Mouse (Mus musculus) thymus, postnatal 0 days (tissue): Measurements from ENCODE around the gene Spata16. TPM values are rescaled to one million over a fixed set of nuclear protein-coding genes. Genes with fewer than 3 reads are reported as not detected.
"Not testable (repeated sequence)": the region's sequence is repeated elsewhere in the genome, so short reads cannot be mapped to it uniquely, and the experiment has no call there.

Experiments used
- DNase-seq: peaks from one replicate; pipeline ENCODE4 v3.0.0-alpha.2; 2015; ENCODE audit warnings: low spot score
- polyA plus RNA-seq: library from polyadenylated mRNA; unstranded; fragments of >200 nt; fragmentation: Nextera tagmentation; extraction: Ambion mirVana; gene quantifications from 2 replicates; pipeline ENCODE4 v1.2.1, GENCODE M21; 2015

The Spata16 gene
- polyA plus RNA-seq, result not detected in 2 replicates

DNA sequence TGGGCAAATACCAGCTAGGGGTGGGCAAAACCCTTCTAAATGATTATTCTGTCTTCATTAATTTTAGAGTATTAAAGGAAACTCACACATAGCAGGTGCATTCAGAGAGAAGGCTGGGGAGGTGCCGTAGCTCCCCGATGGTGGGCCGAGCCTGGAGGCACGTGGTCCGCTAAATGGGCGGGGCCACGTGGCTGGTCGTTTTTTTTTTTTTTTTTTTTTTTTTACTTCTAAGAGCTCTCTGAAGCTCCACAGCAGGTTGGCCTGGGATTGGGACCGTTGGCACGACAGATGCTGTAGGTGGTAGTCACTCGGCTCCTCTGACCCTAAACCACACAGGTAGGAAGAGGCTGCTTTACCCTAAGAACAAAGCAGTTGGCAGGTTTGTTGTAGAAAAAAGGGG lies at the start of gene Spata16:
Spata16 (plus strand) TSS at position 219 of the 400 bp plus-strand sequence.
- DNase-seq, result no peak

DNA sequence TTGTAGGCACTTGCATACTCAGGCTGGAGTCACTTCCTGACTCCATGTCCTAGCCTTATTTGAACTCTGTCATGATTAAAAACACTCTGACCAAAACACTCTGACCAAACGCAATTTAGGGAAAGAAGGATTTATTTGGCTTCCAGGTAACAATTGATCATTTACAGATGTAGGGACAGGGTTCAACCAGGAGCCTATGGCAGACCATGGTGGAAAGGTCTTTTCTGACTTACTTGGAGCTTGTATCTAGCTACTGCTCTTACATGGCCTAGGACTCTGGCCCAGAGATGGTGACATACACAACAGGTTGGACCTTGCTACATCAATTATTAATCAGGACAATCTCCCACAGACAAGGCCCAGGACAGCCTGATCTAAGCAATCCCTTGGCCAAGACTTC lies 32.6 kb upstream of the Spata16 start:
- no peak for DNase-seq

DNA sequence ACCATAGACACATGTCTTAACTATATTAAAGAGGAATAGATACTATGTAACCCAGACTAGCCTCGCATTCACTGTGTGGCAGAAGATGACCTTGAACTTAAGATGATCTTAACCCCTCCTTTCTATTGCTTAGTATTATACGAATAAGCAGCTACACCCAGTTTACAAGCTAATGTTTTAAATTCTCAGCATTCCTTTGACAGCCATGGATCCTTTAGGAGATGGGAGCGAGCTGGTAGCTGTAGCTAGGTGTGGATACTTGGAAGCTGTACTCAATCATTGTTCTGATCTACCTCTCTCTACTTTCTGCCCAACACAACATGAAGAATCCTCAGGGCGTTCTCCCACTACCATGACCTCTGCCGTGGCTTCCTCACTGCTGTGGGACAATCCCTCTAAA lies 28.9 kb upstream of the Spata16 start:
- no peak for DNase-seq

DNA sequence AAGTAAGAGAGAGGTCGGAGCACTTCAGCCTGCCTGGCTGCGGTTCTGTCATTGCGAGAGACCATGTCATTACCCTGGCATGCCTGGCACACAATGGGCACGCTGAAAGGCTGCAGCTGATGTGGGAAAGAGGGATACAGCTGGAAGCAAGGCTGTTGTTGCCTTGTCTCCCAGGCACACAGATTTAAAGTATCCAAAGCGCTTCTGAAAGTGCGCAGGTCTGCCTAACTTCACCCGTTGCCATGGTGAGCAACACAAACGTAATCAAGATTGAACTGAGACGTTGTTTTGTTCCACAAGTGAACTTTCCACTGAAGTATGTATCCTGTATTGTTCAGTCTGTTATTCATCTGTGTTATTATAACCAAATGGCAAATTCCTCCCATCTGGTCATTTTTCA lies 1.8 kb downstream of the Spata16 start:
- DNase-seq, result no peak

DNA sequence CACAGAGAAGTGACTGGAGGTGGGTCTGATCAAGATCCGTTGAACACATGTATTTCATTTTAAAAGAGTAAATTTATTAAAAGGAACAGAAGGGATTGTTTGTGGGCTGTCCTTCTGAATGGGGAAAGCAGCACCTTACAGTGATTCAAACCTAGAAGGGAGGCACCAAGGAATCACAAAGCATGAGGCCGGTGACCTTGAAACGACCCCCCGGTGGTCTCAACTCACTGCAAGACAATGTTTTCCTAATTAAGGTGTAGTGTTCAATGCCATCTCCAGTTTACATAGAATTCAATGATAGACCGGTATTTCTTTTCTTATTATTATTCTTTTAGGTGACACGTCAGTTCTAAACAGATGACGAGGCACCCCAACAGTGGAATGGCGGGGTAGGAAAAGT lies 2.4 kb downstream of the Spata16 start:
- no peak for DNase-seq

DNA sequence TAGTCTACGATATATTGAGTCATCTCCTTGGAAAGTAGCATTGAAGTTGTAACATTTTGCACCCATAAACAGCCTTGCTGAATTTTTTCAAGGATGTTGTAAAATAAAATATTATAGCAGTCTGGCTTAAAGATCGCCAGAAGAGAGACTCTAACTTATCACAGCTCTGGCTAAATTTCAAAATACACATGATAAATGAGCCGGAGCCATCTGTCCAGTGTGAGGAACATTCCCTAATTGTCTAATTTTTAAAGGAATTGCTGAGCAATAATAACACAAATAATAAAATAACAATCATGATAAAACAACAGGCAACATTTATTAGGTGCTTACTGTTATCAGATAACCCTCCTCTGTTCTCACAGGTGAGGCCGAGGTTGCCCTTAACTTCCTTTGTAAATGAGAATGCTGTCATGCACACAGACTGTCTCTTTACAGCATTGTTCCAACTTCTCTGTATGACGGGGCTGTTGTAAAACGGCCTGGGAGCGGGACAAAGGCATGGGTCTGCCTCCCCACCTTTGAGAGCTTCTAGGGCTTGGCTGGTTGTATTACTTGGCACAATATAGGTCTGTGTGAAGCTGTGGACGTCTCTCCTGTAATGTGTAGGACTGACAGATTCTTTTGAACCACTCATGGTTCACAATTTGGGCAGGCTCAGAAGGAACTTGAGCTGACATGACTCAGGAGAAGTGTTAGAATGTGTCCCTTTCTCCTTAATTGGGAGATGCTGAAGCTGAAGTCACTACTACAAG lies 3.1 kb downstream of the Spata16 start:
- DNase-seq, result no peak

DNA sequence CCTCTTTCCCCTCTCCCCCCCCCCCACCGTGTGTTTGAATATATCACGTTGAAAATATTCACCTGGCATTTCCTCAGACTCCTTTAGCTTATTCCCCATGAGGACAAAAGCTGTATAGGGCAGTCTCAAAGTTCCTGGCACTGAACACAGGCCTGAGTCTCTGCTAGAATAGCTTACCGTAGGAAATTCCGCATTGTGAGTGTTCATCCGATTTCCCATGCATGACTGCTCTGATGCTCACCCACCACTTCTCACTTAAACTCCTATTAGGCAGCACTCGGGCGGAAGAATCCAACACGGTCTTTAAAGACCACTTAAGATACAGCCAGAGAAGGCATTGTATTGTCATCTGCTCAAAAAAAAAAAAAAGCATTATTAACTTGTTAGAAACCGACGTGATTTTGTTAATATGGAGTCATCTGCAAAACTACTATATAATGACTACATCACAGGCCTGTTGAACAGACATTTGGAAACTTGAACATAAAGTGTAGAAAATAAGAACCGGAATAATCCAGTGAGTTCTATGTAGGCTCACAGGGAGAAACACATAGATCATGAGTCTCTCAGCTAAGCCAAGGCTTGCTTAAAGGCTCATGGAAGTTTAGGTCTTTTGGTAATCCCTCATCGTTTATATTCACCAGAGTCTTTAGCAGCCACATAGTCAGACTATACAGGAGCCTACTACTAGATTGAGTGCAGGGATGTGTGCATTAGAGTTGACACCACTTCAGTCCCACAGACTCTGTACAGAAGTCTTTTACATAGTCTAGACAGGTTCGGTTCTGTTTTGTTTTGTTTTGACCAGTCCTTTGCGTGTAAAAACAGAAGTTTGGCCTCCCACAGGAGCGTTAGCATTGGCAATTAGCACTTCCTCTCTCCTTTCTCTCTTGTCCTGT lies 4.2 kb downstream of the Spata16 start:
- DNase-seq, result no peak

DNA sequence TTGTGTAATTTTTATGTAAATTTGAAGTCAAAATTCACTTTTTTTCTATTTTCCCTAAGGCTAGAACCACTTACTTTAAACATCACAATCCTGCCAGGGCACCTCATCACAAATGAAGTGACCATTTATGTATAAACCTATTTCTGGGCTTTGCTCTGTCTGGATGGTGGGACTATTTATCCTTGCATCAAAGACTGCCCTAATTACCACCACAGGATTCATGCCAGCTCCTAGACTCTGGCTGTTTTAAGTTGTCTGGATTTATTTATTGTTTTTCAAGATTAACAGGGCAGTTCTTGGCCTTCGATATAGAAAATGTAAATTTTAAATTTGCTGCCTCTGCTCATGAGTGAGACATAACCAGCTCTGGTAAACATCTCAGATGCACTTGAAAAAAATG lies 6.7 kb downstream of the Spata16 start:
- no peak for DNase-seq

DNA sequence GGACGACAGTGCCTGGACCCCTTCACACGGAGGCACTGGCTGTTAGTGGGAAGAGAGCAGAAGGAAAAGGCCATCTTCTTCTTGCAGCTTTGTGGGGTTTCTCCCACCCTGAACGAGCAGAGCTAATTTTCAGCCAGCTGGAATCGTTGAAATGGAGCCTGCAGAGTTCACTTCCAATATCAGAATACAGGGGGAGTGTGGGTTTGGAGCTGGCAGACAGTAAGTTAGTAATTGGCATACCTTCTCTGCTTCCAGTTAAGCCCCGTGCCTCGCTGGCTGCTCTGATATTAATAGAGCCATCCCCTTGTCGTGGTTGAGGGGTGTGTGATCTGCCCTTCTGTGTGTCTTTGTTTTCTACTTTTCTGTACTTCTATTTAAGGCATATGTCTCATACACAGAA lies 9.4 kb downstream of the Spata16 start:
- DNase-seq, result no peak

DNA sequence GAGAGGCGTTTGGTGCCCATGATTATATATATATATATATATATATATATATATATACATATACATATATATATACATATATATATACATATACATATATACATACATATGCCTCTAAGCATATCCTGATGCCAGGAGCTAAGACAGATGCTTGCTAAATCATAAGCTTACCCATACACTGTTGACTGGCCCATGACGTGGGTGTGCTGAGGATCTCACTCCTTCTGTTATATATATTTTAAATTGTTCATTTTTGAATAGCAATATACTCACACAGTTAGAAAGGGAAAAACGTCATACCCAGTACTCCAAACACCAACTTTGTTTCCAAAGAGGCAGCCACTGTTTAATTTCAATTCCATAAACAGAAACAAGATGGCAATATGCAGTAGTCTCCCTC lies 48.4 kb downstream of the Spata16 start:
- no peak for DNase-seq

DNA sequence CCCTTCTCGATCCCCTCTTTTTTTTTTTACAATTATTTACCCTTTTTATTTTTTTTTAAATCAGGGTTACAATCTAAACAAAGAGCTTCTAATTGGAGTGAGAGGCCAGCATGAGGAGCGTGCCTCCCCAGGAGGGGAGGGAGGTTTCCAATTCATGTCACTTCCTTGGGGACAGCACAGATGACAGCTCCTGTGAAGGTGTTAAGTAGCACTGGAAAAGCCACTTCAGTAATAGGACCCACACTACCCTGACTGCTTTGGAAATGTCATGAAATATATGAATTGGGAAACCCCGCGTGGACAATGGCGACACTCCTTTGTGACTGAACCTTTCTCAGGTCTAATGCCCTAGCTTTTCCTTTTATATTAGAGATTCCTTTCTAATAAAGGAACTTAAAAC lies 72.1 kb downstream of the Spata16 start:
- DNase-seq, result not testable (repeated sequence)

DNA sequence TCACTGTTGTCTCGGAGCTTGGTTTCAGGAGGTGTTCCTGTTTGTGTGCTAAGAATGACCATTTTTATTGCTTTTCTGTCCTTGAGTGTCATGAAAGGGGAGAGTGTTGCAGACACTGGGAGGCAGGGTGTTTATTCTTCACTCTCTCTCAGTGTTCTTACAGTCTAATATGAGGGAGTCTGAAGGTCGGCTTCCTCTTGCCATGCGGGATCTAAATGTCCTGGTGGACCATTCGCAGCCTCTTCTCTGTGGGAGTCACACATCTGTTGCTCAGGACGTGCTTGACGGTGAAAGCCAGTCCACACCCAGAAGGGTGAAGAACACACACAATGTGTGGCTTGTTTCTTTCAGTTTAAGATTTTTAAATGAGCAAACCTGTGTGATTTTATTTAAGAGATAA lies 90.1 kb downstream of the Spata16 start:
- DNase-seq, result no peak

DNA sequence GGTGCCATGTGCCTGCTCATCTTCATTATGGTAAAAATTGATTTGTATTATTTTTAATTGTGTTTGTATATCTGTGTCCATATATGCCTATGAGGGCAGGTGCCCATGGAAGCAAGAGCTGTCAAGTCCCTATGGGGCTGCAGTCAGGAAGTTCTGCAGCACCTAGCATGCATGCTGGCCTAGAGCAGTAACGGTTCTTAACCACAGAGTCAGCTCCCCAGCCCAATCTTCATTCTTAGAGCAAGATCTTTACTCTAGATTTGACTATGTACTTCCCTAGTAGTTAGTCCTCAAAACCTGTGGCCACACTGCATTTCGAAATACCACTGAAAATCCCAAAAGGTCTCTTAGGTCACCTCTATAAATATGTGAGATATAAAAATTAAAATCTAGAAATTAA lies 113.1 kb downstream of the Spata16 start:
- no peak for DNase-seq

DNA sequence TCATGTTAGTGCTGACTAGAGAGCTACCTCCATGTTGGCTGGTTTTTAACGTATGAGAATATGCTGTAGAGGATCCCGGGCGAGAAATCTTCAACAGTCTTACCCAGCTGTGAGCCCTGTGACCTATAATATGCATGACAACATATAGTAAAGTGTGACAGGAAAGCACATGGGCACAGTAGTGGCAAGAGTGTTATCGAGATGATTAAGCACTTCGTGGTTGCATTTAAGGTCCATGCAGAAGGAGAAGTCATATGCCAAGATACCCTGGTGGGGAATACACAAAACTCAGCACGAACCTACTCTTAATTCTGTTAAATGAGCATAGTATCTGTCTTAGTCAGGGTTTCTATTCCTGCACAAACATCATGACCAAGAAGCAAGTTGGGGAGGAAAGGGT lies 115.0 kb downstream of the Spata16 start:
- no peak for DNase-seq

DNA sequence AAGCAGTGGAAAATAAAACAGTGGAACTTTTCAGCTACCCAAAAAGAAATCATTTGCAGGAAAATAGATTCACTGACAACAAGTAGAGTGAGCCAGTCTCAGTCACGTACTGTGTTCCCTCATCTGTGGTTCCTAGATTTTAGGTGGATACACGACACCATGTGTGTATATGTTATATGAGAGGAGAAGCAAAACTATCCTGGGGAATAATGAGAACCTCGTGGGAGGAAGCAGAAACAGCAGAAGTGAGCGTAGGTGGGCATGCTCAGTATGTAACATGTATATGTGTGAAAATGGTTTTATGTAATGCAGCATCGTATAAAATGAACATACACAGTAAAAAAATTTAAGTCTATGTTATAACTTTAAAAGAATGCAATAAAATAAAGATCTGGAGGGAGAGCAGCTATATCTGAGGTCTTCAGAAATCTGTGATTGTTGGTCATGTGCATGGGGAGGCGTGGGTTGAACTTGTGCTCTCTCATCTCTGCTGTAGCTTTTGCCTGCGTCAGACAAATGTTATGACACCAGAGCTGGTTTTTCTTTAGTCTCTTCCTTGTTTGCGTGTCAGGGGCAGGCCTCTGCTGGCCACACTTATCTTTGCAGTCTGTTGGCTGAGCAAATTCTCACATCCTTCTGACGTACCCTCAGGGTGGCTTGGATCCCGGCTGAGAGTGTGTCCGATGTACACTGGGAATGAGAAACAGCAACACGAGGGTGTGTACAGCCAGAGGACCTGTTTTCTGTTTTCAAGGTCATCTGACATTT lies 156.1 kb downstream of the Spata16 start:
- no peak for DNase-seq

DNA sequence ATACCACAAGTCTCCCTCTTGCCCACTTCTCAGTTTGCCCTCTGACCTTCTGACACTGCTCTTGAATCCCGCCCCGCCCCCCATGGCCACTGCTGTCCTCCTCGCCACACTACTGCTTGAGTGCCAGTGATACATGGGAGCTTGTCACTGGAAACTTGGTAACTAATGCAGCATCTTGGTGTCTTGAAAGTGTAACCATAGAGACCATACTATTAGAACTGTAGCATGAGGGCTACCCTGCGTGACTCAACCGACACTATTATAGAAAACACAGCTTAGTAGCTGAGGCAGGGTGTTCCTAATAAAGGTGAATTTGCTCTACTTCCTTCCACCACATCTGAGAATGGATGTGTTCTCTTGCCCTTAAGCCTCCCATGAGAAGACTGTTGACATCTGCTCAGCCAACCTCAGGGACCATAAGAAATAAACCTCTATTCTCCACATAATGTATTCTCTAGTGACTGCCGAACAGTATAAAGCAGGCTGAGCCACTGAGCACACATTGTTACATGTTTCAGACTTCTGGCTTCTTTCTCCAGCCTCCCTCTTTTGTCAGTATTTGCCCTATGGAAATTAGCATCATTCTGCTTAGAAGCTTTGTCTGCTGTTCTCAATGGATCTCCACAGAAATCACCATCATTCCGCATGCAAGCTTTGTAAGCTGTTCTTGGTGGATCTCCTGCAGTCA lies 158.6 kb downstream of the Spata16 start:
- no peak for DNase-seq

DNA sequence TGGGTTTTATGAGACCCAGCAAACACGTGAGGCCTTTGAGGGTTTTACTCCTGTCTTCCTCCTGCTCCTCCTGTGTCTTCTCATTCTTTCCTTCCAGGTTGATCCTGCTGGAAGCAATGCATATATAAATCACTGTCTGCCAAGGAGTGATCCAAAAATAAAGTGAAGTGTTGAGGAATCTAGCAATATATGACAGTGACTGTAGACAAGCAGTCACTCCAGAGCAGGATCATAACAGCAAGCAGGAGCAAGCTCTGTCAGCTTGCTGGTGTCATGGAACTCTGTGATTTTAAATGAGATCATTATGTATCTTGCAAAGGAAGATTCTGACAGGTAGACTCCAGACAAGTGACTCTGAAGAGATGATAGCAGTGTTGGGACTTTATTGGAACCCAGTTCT lies 159.5 kb downstream of the Spata16 start:
- no peak for DNase-seq

DNA sequence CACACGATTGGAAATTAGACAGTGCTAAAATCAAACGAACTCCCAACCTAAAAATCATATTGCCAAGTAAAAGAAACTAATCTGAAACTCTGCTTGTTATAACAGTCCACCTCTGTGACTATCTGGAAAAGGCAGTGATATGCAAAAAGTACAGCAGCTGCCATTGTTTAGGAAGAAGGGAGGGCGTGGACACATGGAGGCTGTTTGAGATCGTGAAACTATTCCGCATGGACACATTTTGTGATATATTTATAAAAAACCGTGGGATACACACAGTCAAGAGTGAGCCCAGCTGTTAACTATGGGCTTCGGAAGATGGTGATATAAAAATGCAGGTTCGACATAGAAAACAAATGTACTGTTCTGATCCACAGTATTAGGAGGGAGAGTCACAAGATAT lies 176.9 kb downstream of the Spata16 start:
- no peak for DNase-seq

DNA sequence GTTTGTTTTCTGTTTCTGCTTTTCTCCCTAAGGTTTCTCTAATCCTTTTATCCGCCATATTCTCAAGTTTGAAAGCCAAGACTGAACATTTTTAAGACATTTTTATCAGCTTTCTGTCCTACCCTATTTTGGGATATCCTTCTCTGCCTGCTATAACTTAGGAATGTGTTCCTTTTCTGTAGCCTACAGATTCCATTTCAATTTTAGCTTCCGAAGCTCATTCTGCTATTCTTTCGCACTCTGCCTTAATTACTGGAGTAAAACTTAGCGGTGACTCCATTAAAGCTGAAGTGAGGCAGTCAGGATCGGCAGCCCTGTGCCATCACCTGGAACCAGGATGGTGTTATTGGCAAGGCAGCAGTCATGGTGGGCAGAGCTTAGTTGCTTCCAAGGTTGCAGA lies 178.3 kb downstream of the Spata16 start:
- no peak for DNase-seq

DNA sequence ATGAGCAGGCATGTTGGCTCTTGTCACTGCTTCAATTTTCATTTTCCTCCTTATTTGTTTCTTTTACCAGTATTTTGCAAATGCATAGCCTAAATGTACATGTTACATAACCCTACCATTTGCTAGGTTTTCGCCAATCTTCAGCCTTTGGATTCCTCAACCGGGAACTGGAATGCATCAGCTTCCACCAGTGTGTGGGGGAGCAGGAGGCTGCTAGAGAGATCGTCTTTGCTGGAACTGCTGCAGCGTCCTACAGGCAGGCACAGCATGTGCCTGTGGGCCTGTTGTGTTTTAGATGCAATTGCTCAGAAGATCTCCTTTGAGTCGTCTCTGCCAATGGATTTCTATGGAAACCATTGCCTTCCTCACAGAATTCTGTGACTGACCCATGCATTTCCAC lies 182.0 kb downstream of the Spata16 start:
- no peak for DNase-seq
